Comparison of ENCODE assay signal across 15 mouse cellular contexts in genomic region chr7:39701506-39701905, GRCm38 (mm10).
"Had no signal": no experiment of that assay in that cellular context is flagged by ENCODE, and none has a peak within 500 bp of the region (broad histone marks: within the 10 kb centered on the region; RNA-seq: fewer than 3 reads in every experiment).

No protein-coding gene starts in this region.

- ATAC-seq: hindbrain, embryonic 16.5 days; inflammation-experienced regulatory T-cells, adult 6 months; intestine, embryonic 15.5 days; intestine, postnatal 0 days; liver, embryonic 12.5 days had no signal

- DNase-seq: gastrocnemius, adult 2 months; gastrocnemius, postnatal 10 days; gastrocnemius, postnatal 25 days; heart, postnatal 10 days; heart, postnatal 4 days; kidney, adult 18-20 months; kidney, adult 8-10 months; kidney, postnatal 14 days; kidney, postnatal 36 days; left cerebral cortex, postnatal 4 days had no signal
